Mouse (Mus musculus): ENCODE data around the gene Ston1. TPM values are rescaled to one million over a fixed set of nuclear protein-coding genes. Genes with fewer than 3 reads are reported as not detected.

Gene Ston1
- polyA plus RNA-seq, 1 experiment from 2014 or later, result 1.0 TPM

DNA sequence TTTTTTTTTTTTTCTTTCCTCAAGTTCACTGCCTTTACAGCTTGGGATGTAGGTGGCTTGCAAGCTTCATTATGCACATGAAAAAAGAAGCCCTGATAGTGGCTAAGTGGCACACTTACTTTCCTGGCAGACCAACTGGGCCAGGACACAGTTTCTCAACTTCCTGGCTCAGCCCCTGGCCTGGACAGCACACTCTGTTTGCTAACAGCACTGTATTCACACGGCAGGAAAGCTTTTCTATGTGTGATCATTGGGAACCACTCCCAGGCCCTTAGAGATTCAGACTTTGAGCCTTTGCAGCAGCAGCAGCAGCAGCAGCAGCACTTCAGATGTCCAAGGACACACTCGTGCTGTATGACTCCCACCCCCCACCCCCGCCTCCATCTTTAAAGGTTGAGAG, 16.8 kb downstream of the Ston1 start:
- Histone ChIP-seq H3K27me3 (ENCODE audit: control insufficient read depth, insufficient read depth, low read depth, low read length) (no peaks in the 10 kb centered on the region), H3K4me1 (ENCODE audit: control insufficient read depth, insufficient read depth, low read length) (no peaks in the 10 kb centered on the region), H3K27ac (ENCODE audit: low read length) (no peak overlapping the region), H3K36me3 (ENCODE audit: control insufficient read depth, insufficient read depth, low read length) (no peaks in the 10 kb centered on the region), H3K4me3 (ENCODE audit: low read depth, low read length) (no peak overlapping the region), H3K9ac (ENCODE audit: low read depth, low read length) (no peak overlapping the region), H3K4me2 (ENCODE audit: low read length) (no peak overlapping the region), H3K9me3 (replicated peaks; ENCODE audit: control insufficient read depth, low read length, poor library complexity, severe bottlenecking) (no peaks in the 10 kb centered on the region)
- WGBS, result 53% methylated on average over 3 of the region's 3 CpGs
- no peak for ATAC-seq

DNA sequence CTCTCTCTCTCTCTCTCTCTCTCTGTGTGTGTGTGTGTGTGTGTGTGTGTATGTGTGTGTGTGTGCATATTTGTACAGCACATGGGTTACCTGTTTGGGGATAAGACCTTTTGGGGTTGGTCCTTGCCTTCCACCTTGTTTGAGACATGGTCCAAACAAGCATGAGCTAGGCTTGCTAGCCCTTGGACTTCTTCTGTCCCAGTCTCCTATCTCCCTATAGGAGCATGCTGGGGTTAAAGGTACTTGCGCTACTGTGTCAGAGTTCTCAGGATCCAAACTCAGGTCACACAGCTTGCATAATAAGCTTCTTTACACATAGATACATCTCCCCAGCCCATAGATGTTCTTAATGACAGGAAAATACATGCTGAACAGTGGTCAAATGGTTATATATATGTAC, 17.2 kb downstream of the Ston1 start:
- H3K27ac ChIP-seq (ENCODE audit: low read length), result no peak overlapping the region
- 92% methylated on average over 1 of the region's 1 CpGs for WGBS
- no peaks in the 10 kb centered on the region for H3K4me1 ChIP-seq (ENCODE audit: control insufficient read depth, insufficient read depth, low read length)
- H3K27me3 ChIP-seq (ENCODE audit: control insufficient read depth, insufficient read depth, low read depth, low read length), result no peaks in the 10 kb centered on the region
- H3K9ac ChIP-seq (ENCODE audit: low read depth, low read length), result no peak overlapping the region
- no peaks in the 10 kb centered on the region for H3K36me3 ChIP-seq (ENCODE audit: control insufficient read depth, insufficient read depth, low read length)
- no peak overlapping the region for H3K4me3 ChIP-seq (ENCODE audit: low read depth, low read length)
- ATAC-seq, result no peak
- H3K4me2 ChIP-seq (ENCODE audit: low read length), result no peak overlapping the region
- H3K9me3 ChIP-seq (replicated peaks; ENCODE audit: control insufficient read depth, low read length, poor library complexity, severe bottlenecking), result no peaks in the 10 kb centered on the region

DNA sequence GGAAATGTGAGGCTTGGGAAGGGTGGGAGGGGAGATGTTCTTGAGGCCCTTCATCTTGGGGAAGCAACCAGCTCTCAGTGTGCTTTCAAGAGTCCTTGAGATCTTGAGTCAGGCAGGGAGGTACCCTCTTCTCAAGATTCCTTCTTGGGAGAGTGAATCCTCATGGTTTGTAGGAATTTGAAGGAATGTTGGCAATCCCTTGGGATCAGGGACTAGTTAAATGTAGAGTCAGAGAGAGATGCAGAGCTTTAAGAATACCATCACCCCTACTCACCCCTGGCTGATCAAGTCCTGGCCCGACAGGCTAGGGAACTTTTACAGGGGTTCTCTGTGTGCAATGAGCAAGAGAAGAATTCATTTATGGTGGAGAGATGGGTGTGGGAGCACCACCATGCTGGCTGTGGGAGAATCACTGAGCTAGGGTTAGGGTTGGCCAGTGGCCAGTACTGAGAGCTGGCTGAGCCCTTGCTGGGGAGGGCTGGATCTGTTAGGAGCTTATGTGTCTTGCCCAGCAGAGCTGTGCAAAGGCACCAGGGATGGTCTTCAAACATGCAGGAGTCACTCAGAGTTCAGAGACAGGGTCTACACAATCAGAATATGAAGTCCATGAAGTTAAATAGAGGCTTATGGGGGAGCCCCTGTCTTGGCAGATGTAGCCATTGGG, 18.1 kb downstream of the Ston1 start:
- no peaks in the 10 kb centered on the region for H3K9me3 ChIP-seq (replicated peaks; ENCODE audit: control insufficient read depth, low read length, poor library complexity, severe bottlenecking)
- H3K36me3 ChIP-seq (ENCODE audit: control insufficient read depth, insufficient read depth, low read length), result no peaks in the 10 kb centered on the region
- no peak overlapping the region for H3K4me2 ChIP-seq (ENCODE audit: low read length)
- no peak overlapping the region for H3K27ac ChIP-seq (ENCODE audit: low read length)
- WGBS, result 97% methylated on average over 1 of the region's 1 CpGs
- ATAC-seq, result no peak
- H3K4me1 ChIP-seq (ENCODE audit: control insufficient read depth, insufficient read depth, low read length), result no peaks in the 10 kb centered on the region
- H3K9ac ChIP-seq (ENCODE audit: low read depth, low read length), result no peak overlapping the region
- H3K4me3 ChIP-seq (ENCODE audit: low read depth, low read length), result no peak overlapping the region
- H3K27me3 ChIP-seq (ENCODE audit: control insufficient read depth, insufficient read depth, low read depth, low read length), result no peaks in the 10 kb centered on the region

DNA sequence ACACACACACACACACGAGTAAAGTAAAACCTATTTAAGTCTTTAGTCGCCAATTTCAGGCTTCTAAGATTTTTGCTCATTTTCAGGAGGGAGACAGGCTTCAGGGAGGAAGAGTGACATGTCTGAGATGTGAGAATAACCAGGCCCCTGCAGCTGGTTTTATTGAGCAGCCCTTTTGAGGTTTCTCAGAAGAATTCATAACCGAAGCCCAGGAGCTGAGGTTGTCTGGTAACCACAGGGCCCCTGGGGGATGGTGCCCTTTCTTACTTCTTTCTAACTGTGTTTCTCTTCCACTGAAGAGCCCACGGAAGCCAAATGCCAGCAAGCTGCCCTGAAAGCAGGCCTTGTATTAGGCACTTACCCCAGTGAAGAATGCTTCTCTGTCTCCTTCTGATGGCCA, 23.5 kb downstream of the Ston1 start:
- no peak for ATAC-seq
- no peak overlapping the region for H3K9ac ChIP-seq (ENCODE audit: low read depth, low read length)
- no peak overlapping the region for H3K27ac ChIP-seq (ENCODE audit: low read length)
- no peak overlapping the region for H3K4me3 ChIP-seq (ENCODE audit: low read depth, low read length)
- no peaks in the 10 kb centered on the region for H3K4me1 ChIP-seq (ENCODE audit: control insufficient read depth, insufficient read depth, low read length)
- no peak overlapping the region for H3K4me2 ChIP-seq (ENCODE audit: low read length)
- H3K9me3 ChIP-seq (replicated peaks; ENCODE audit: control insufficient read depth, low read length, poor library complexity, severe bottlenecking), result no peaks in the 10 kb centered on the region; the same call in 1 of the 2 replicates
- WGBS, result 79% methylated on average over 4 of the region's 4 CpGs
- H3K36me3 ChIP-seq (ENCODE audit: control insufficient read depth, insufficient read depth, low read length), result no peaks in the 10 kb centered on the region
- H3K27me3 ChIP-seq (ENCODE audit: control insufficient read depth, insufficient read depth, low read depth, low read length), result no peaks in the 10 kb centered on the region

DNA sequence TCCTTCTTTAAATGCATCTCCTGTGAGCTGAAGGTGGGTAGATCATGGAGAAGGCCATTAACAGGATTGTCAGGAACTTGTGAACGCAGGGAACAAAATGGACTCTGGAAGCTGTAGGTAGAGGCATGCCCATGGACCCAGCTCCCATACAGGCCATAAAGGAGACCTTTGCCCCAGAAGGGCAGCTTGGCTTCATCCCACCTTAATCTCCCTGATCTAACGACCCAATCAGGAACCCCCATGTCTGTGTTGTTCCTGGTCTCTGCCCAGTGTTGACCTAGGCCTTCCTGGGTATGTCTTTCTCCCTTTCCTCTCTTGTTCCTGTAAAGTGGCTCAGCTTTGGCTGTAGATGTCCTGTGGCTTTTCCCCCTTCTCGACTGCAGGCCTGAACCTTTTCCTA, 23.9 kb downstream of the Ston1 start:
- Histone ChIP-seq H3K4me1 (ENCODE audit: control insufficient read depth, insufficient read depth, low read length) (no peaks in the 10 kb centered on the region), H3K4me2 (ENCODE audit: low read length) (no peak overlapping the region)

DNA sequence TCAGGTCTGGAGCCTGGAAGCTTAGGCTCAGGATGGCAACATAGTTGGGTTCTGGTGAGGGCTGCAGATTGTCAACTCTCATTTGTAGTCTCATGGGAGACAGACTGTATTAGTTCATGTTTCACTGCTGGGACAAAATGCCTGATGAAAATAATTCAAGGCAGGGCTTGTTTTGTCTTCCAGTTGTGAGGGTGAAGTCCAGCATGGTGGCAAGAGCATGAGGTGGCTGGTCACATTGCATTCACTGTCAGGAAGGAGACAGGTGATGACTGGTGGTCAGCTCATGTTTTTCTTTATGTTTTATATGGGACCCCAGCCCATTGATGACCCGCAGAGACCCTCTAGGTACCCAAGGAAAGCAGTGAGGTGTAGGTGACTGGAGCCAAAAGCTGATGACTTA, 25.2 kb downstream of the Ston1 start:
- Histone ChIP-seq H3K36me3 (ENCODE audit: control insufficient read depth, insufficient read depth, low read length) (no peaks in the 10 kb centered on the region), H3K27ac (ENCODE audit: low read length) (no peak overlapping the region), H3K4me2 (ENCODE audit: low read length) (no peak overlapping the region), H3K4me1 (ENCODE audit: control insufficient read depth, insufficient read depth, low read length) (no peaks in the 10 kb centered on the region), H3K27me3 (ENCODE audit: control insufficient read depth, insufficient read depth, low read depth, low read length) (no peaks in the 10 kb centered on the region), H3K9ac (ENCODE audit: low read depth, low read length) (no peak overlapping the region), H3K9me3 (replicated peaks; ENCODE audit: control insufficient read depth, low read length, poor library complexity, severe bottlenecking) (no peaks in the 10 kb centered on the region; the same call in 1 of the 2 replicates), H3K4me3 (ENCODE audit: low read depth, low read length) (no peak overlapping the region)
- WGBS, result 81% methylated on average over 1 of the region's 1 CpGs
- ATAC-seq, result no peak

More for the DNA sequence above, 23.9 kb downstream of the Ston1 start:
- Histone ChIP-seq H3K36me3 (ENCODE audit: control insufficient read depth, insufficient read depth, low read length) (no peaks in the 10 kb centered on the region), H3K9me3 (replicated peaks; ENCODE audit: control insufficient read depth, low read length, poor library complexity, severe bottlenecking) (no peaks in the 10 kb centered on the region; the same call in 1 of the 2 replicates), H3K27me3 (ENCODE audit: control insufficient read depth, insufficient read depth, low read depth, low read length) (no peaks in the 10 kb centered on the region), H3K9ac (ENCODE audit: low read depth, low read length) (no peak overlapping the region), H3K27ac (ENCODE audit: low read length) (no peak overlapping the region), H3K4me3 (ENCODE audit: low read depth, low read length) (no peak overlapping the region)
- 84% methylated on average over 3 of the region's 3 CpGs for WGBS
- no peak for ATAC-seq

DNA sequence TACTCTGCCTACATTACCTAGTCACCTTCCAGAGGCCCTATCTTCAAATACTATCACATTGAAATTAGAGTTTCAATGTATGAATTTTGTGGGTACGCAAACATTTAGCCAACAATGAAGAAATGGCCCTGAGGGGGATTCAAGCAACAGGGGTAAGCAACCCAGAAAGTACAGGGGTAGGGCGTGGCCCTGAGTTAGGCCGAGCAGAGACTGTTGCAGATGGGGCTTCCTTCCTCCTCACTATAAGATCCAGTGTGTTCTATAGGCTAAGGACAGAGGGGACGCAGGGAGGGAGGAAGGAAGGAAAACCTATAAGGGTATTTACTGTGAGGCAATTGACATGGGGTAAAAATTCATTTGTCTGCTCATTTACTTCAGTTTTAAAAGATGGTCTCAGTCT, 26.9 kb downstream of the Ston1 start:
- Histone ChIP-seq H3K4me2 (ENCODE audit: low read length) (no peak overlapping the region), H3K27ac (ENCODE audit: low read length) (no peak overlapping the region), H3K4me1 (ENCODE audit: control insufficient read depth, insufficient read depth, low read length) (peaks cover 4% of the 10 kb centered on the region; the same call in 1 of the 2 replicates), H3K4me3 (ENCODE audit: low read depth, low read length) (no peak overlapping the region), H3K36me3 (ENCODE audit: control insufficient read depth, insufficient read depth, low read length) (no peaks in the 10 kb centered on the region), H3K27me3 (ENCODE audit: control insufficient read depth, insufficient read depth, low read depth, low read length) (no peaks in the 10 kb centered on the region), H3K9ac (ENCODE audit: low read depth, low read length) (no peak overlapping the region), H3K9me3 (replicated peaks; ENCODE audit: control insufficient read depth, low read length, poor library complexity, severe bottlenecking) (no peaks in the 10 kb centered on the region; the same call in 1 of the 2 replicates)
- no peak for ATAC-seq
- 97% methylated on average over 4 of the region's 4 CpGs for WGBS

DNA sequence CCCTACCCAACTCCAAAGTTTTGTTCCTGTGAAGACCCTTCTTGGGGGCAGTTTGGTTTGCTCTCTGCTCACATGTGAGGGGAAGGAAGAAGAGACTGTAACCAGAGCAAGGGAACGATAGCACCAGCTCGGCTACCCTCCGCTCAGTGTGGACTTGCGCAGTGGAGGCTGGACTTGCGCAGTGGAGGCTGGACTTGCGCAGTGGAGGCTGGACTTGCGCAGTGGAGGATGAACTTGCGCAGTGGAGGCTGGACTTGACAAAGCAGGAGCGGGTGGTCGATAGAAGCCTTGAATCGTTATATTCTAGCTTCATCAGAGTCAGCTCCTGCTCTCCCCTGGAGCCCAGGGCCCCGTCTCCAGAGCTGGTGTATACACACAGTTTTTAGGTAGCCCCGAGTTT, 27.9 kb downstream of the Ston1 start:
- 93% methylated on average over 13 of the region's 13 CpGs for WGBS
- Histone ChIP-seq H3K27me3 (ENCODE audit: control insufficient read depth, insufficient read depth, low read depth, low read length) (no peaks in the 10 kb centered on the region), H3K4me3 (ENCODE audit: low read depth, low read length) (no peak overlapping the region), H3K4me2 (ENCODE audit: low read length) (no peak overlapping the region), H3K4me1 (ENCODE audit: control insufficient read depth, insufficient read depth, low read length) (peaks cover 10% of the 10 kb centered on the region; the same call in 1 of the 2 replicates), H3K36me3 (ENCODE audit: control insufficient read depth, insufficient read depth, low read length) (no peaks in the 10 kb centered on the region), H3K9me3 (replicated peaks; ENCODE audit: control insufficient read depth, low read length, poor library complexity, severe bottlenecking) (no peaks in the 10 kb centered on the region; the same call in 1 of the 2 replicates), H3K27ac (ENCODE audit: low read length) (no peak overlapping the region), H3K9ac (ENCODE audit: low read depth, low read length) (no peak overlapping the region)
- no peak for ATAC-seq

DNA sequence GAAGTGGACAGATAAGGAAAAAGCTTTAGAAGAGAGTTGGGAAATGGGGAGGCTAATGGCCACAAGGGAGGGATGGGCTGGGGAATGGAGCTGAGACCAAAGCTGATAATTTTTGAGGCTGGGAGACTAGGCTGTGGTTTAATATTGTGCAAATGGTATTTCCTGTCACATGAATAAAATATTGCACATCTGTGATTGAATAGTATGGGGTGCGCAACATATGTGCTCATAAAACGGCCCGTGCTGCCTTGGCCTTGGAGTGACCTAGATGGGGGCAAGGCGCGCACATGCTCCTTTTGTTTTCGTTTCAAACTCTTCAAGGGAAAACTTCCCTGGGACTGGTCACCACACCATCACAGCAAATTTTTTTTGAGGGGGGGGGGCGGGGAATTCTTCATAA, 28.4 kb downstream of the Ston1 start:
- H3K36me3 ChIP-seq (ENCODE audit: control insufficient read depth, insufficient read depth, low read length), result no peaks in the 10 kb centered on the region
- no peak overlapping the region for H3K4me3 ChIP-seq (ENCODE audit: low read depth, low read length)
- H3K27me3 ChIP-seq (ENCODE audit: control insufficient read depth, insufficient read depth, low read depth, low read length), result no peaks in the 10 kb centered on the region
- H3K4me1 ChIP-seq (ENCODE audit: control insufficient read depth, insufficient read depth, low read length), result peaks cover 14% of the 10 kb centered on the region; the same call in 1 of the 2 replicates
- no peak for ATAC-seq
- H3K9ac ChIP-seq (ENCODE audit: low read depth, low read length), result no peak overlapping the region
- WGBS, result 81% methylated on average over 7 of the region's 7 CpGs
- H3K27ac ChIP-seq (ENCODE audit: low read length), result no peak overlapping the region
- H3K4me2 ChIP-seq (ENCODE audit: low read length), result no peak overlapping the region
- H3K9me3 ChIP-seq (replicated peaks; ENCODE audit: control insufficient read depth, low read length, poor library complexity, severe bottlenecking), result no peaks in the 10 kb centered on the region; the same call in 1 of the 2 replicates
